Comparison of ENCODE assay signal across 9 mouse cellular contexts in genomic region chr3:83127088-83127725, GRCm38 (mm10). TPM values are rescaled to one million over a fixed set of nuclear protein-coding genes. Genes with fewer than 3 reads are reported as not detected.
DNase-seq lines count a peak whose midpoint lies in the region; ATAC-seq lines count a peak whose summit lies in the region.
"Had no signal": no experiment of that assay in that cellular context is flagged by ENCODE, and none has a peak within 500 bp of the region (broad histone marks: within the 10 kb centered on the region; RNA-seq: fewer than 3 reads in every experiment).

No protein-coding gene starts in this region.

- peaks cover 55% of the 10 kb centered on the region for H3K27me3 ChIP-seq in lung, embryonic 16.5 days (ENCODE audit: control insufficient read depth, insufficient read depth, low read depth, low read length)
- peaks cover 79% of the 10 kb centered on the region for H3K27me3 ChIP-seq in forebrain, embryonic 10.5 days (ENCODE audit: poor library complexity, severe bottlenecking)
- H3K27me3 ChIP-seq in hindbrain, embryonic 10.5 days (ENCODE audit: insufficient read depth, poor library complexity, severe bottlenecking) = peaks cover 68% of the 10 kb centered on the region
- H3K27me3 ChIP-seq in liver, embryonic 16.5 days (ENCODE audit: control insufficient read depth, insufficient read depth, low read depth, low read length) = peaks cover 51% of the 10 kb centered on the region

- peak; percentile 71 for ATAC-seq in lung, embryonic 16.5 days (ENCODE audit: low read depth)
- ATAC-seq in liver, embryonic 16.5 days (ENCODE audit: low read depth) = no peak

- H3K4me1 ChIP-seq in lung, embryonic 16.5 days (replicated peaks; ENCODE audit: control insufficient read depth, insufficient read depth, low read length) = peaks cover 18% of the 10 kb centered on the region
- H3K4me1 ChIP-seq in forebrain, embryonic 10.5 days = peaks cover 29% of the 10 kb centered on the region
- peaks cover 32% of the 10 kb centered on the region for H3K4me1 ChIP-seq in hindbrain, embryonic 10.5 days (replicated peaks)
- H3K4me1 ChIP-seq in liver, embryonic 16.5 days (ENCODE audit: control insufficient read depth, low read depth, low read length) = no peaks in the 10 kb centered on the region

- no peak for DNase-seq in lung, postnatal 25 days (ENCODE audit: low spot score)
- DNase-seq in forebrain, embryonic 10.5 days (ENCODE audit: extremely low spot score, low spot score) = peak; percentile 38
- DNase-seq in hindbrain, embryonic 10.5 days (ENCODE audit: low spot score) = peak; percentile 59
- DNase-seq in spleen, postnatal 10 days (ENCODE audit: low spot score in 2 of 2) = no peak
- DNase-seq in B cell, adult 2 months = no peak
- DNase-seq in frontal cortex, postnatal 14 days (ENCODE audit: low spot score in 2 of 2) = no peak

- no peaks in the 10 kb centered on the region for H3K36me3 ChIP-seq in lung, embryonic 16.5 days (ENCODE audit: control insufficient read depth, insufficient read depth, low read length)
- H3K36me3 ChIP-seq in forebrain, embryonic 10.5 days (replicated peaks) = no peaks in the 10 kb centered on the region
- H3K36me3 ChIP-seq in hindbrain, embryonic 10.5 days = no peaks in the 10 kb centered on the region
- no peaks in the 10 kb centered on the region for H3K36me3 ChIP-seq in liver, embryonic 16.5 days (ENCODE audit: control insufficient read depth, insufficient read depth)

- peak overlapping the region; percentile 49 for H3K9ac ChIP-seq in lung, embryonic 16.5 days (ENCODE audit: low read length)
- no peak overlapping the region for H3K9ac ChIP-seq in liver, embryonic 16.5 days (ENCODE audit: low read depth, low read length)

- no peak overlapping the region for H3K27ac ChIP-seq in lung, embryonic 16.5 days (ENCODE audit: low read length)
- peak overlapping the region; percentile 44; the same call in 1 of the 2 replicates for H3K27ac ChIP-seq in forebrain, embryonic 10.5 days
- H3K27ac ChIP-seq in hindbrain, embryonic 10.5 days = peak overlapping the region; percentile 77
- no peak overlapping the region for H3K27ac ChIP-seq in liver, embryonic 16.5 days (ENCODE audit: low read length)

- peak overlapping the region; percentile 82 for H3K4me2 ChIP-seq in lung, embryonic 16.5 days (ENCODE audit: low read depth, low read length)
- peak overlapping the region; percentile 41 for H3K4me2 ChIP-seq in liver, embryonic 16.5 days (ENCODE audit: low read depth, low read length)

- peak overlapping the region; percentile 54 for H3K4me3 ChIP-seq in lung, embryonic 16.5 days (ENCODE audit: low read length)
- H3K4me3 ChIP-seq in forebrain, embryonic 10.5 days = peak overlapping the region; percentile 66
- peak overlapping the region; percentile 69 for H3K4me3 ChIP-seq in hindbrain, embryonic 10.5 days
- H3K4me3 ChIP-seq in liver, embryonic 16.5 days (ENCODE audit: low read depth, low read length) = peak overlapping the region; percentile 22
- H3K4me3 ChIP-seq: myocyte had no signal

- H3K9me3 ChIP-seq in lung, embryonic 16.5 days (ENCODE audit: control insufficient read depth, low read length) = no peaks in the 10 kb centered on the region
- H3K9me3 ChIP-seq in forebrain, embryonic 10.5 days = no peaks in the 10 kb centered on the region
- no peaks in the 10 kb centered on the region for H3K9me3 ChIP-seq in hindbrain, embryonic 10.5 days
- H3K9me3 ChIP-seq in liver, embryonic 16.5 days (replicated peaks; ENCODE audit: control insufficient read depth, low read length) = no peaks in the 10 kb centered on the region

- WGBS in lung, embryonic 16.5 days = under 1% methylated on average over 37 of the region's 37 CpGs
- under 1% methylated on average over 37 of the region's 37 CpGs for WGBS in forebrain, embryonic 10.5 days
- WGBS in hindbrain, embryonic 10.5 days = under 1% methylated on average over 37 of the region's 37 CpGs
- under 1% methylated on average over 37 of the region's 37 CpGs for WGBS in liver, embryonic 16.5 days (ENCODE audit: insufficient replicate concordance)

RNA-seq across cellular contexts. Expression of gene Dchs2, which starts 0.5 kb away (rescaled TPM):
- 0.09 and 0.21 TPM in 2 replicates for polyA plus RNA-seq in lung, embryonic 16.5 days (2015; fragmentation: Nextera tagmentation; extraction: Ambion mirVana)
- polyA plus RNA-seq in forebrain, embryonic 10.5 days (2016; fragmentation: Nextera tagmentation; extraction: Ambion mirVana) = not detected in 2 replicates
- polyA plus RNA-seq in hindbrain, embryonic 10.5 days (2016; fragmentation: Nextera tagmentation; extraction: Ambion mirVana) = 0.42 and 0.59 TPM in 2 replicates
- 0.01 TPM in 1 of 2 replicates, not detected in the other for polyA plus RNA-seq in liver, embryonic 16.5 days (2015; fragmentation: Nextera tagmentation; extraction: Ambion mirVana)

Comparison
In these comparisons a context has a peak if more than half of its experiments do, and no peak if none do; other contexts are left out.
1. H3K27ac ChIP-seq: peak in forebrain, embryonic 10.5 days (single experiment) and hindbrain, embryonic 10.5 days (single experiment); none in lung, embryonic 16.5 days (single experiment) and liver, embryonic 16.5 days (single experiment).
2. DNase-seq: peak in forebrain, embryonic 10.5 days (single experiment) and hindbrain, embryonic 10.5 days (single experiment); none in lung, postnatal 25 days (single experiment), spleen, postnatal 10 days (0 of 2), B cell, adult 2 months (0 of 2) and frontal cortex, postnatal 14 days (0 of 2).
3. Peak in every context shown above with its lines, with median percentiles within 50 percentile points of each other: H3K4me3 ChIP-seq.